Mouse (Mus musculus) forebrain, embryonic 11.5 days (tissue): Measurements from ENCODE around the gene Adat1. TPM values are rescaled to one million over a fixed set of nuclear protein-coding genes. Genes with fewer than 3 reads are reported as not detected.

Experiments used
- ATAC-seq: fragments of 200-750 bp; cut with Nextera tagmentation; replicated peaks from 2 replicates; pipeline ENCODE4 v1.8.0; 2017; ENCODE audit warnings: moderate TSS enrichment; ENCODE audit not compliant: low FRiP score
- DNase-seq: peaks from one replicate; pipeline ENCODE4 v3.0.0-alpha.2; 2017; ENCODE audit warnings: low spot score
- H3K27ac ChIP-seq: fragments of 300-500 bp; sonication (generic); 2 replicates; pipeline ENCODE4 v1.5.1; 2014; ENCODE audit warnings: low read depth, low read length
- H3K27me3 ChIP-seq: fragments of 300-500 bp; sonication (generic); 2 replicates; pipeline ENCODE4 v1.6.1; 2014; ENCODE audit warnings: mild to moderate bottlenecking, low read length, mixed read lengths; ENCODE audit not compliant: control insufficient read depth, insufficient read depth
- H3K36me3 ChIP-seq: fragments of 300-500 bp; sonication (generic); 2 replicates; pipeline ENCODE4 v1.6.1; 2014; ENCODE audit warnings: mild to moderate bottlenecking, low read length, moderate library complexity, mixed read lengths; ENCODE audit not compliant: control insufficient read depth, insufficient read depth
- H3K4me1 ChIP-seq: fragments of 300-500 bp; sonication (generic); replicated peaks from 2 replicates; pipeline ENCODE4 v1.6.1; 2014; ENCODE audit warnings: low read length, mixed read lengths; ENCODE audit not compliant: control insufficient read depth, insufficient read depth
- H3K4me2 ChIP-seq: fragments of 300-500 bp; sonication (generic); 2 replicates; pipeline ENCODE4 v1.6.1; 2014; ENCODE audit warnings: low read depth, mild to moderate bottlenecking, low read length, moderate library complexity, mixed read lengths; ENCODE audit not compliant: severe bottlenecking
- H3K4me3 ChIP-seq: fragments of 300-500 bp; sonication (generic); 2 replicates; pipeline ENCODE4 v1.5.1; 2014; ENCODE audit warnings: low read depth, low read length
- H3K9ac ChIP-seq: fragments of 300-500 bp; sonication (generic); 2 replicates; pipeline ENCODE4 v1.6.1; 2014; ENCODE audit warnings: low read length
- H3K9me3 ChIP-seq: fragments of 300-500 bp; sonication (generic); 2 replicates; pipeline ENCODE4 v1.6.1; 2016; ENCODE audit warnings: low read length, mixed read lengths; ENCODE audit not compliant: control insufficient read depth
- WGBS: fragments of 180-500 bp; shearing (Covaris S2); extraction: QIAGEN DNeasy Blood & Tissue Kit; methylation state at CpG from one replicate; pipeline ENCODE4 v1.1.7; 2014; 5-methylcytosine and 5-hydroxymethylcytosine counted together
- polyA plus RNA-seq: library from polyadenylated mRNA; unstranded; fragments of >200 nt; fragmentation: Nextera tagmentation; extraction: Ambion mirVana; gene quantifications from 2 replicates; pipeline ENCODE4 v1.2.1, GENCODE M21; 2014

Gene Adat1
- polyA plus RNA-seq, 1 experiment from 2014 or later, result 16.4 TPM

- H3K4me1 ChIP-seq, result no peaks in the 10 kb centered on the region
- H3K9me3 ChIP-seq, result no peaks in the 10 kb centered on the region
- no peak overlapping the region for H3K9ac ChIP-seq
- H3K36me3 ChIP-seq, result peaks cover 3% of the 10 kb centered on the region; the same call in 1 of the 2 replicates
- no peak overlapping the region for H3K4me3 ChIP-seq
- no peak overlapping the region for H3K27ac ChIP-seq
- H3K27me3 ChIP-seq, result no peaks in the 10 kb centered on the region
- H3K4me2 ChIP-seq, result no peak overlapping the region
- no peak for ATAC-seq
- WGBS, result 90% methylated on average over 10 of the region's 10 CpGs
- no peak for DNase-seq
Measured at GRCm38 (mm10) chr8:111984511-111984910, 7.6 kb downstream of the Adat1 start.

GRCm38 (mm10) chr8:111982116-111982515, 10.0 kb downstream of the Adat1 start:
- no peak overlapping the region for H3K4me2 ChIP-seq
- WGBS, result 82% methylated on average over 7 of the region's 7 CpGs
- no peaks in the 10 kb centered on the region for H3K27me3 ChIP-seq
- H3K9ac ChIP-seq, result no peak overlapping the region
- no peak overlapping the region for H3K27ac ChIP-seq
- no peak overlapping the region for H3K4me3 ChIP-seq
- DNase-seq (no peak), ATAC-seq (no peak)
- H3K9me3 ChIP-seq, result no peaks in the 10 kb centered on the region
- H3K36me3 ChIP-seq, result no peaks in the 10 kb centered on the region; the same call in 1 of the 2 replicates
- H3K4me1 ChIP-seq, result no peaks in the 10 kb centered on the region

GRCm38 (mm10) chr8:111978147-111978546, 14.0 kb downstream of the Adat1 start:
- DNase-seq (no peak), ATAC-seq (no peak)
- WGBS, result 90% methylated on average over 10 of the region's 10 CpGs

GRCm38 (mm10) chr8:111976326-111976725, 15.8 kb downstream of the Adat1 start:
- 86% methylated on average over 2 of the region's 2 CpGs for WGBS
- no peaks in the 10 kb centered on the region for H3K4me1 ChIP-seq
- H3K27ac ChIP-seq, result no peak overlapping the region
- no peak for ATAC-seq
- no peaks in the 10 kb centered on the region; the same call in 1 of the 2 replicates for H3K9me3 ChIP-seq
- no peak overlapping the region for H3K4me2 ChIP-seq
- no peaks in the 10 kb centered on the region; the same call in 1 of the 2 replicates for H3K36me3 ChIP-seq
- no peaks in the 10 kb centered on the region for H3K27me3 ChIP-seq
- H3K4me3 ChIP-seq, result no peak overlapping the region
- no peak overlapping the region for H3K9ac ChIP-seq
- no peak for DNase-seq

More at GRCm38 (mm10) chr8:111978147-111978546, 14.0 kb downstream of the Adat1 start:
- H3K4me1 ChIP-seq, result no peaks in the 10 kb centered on the region
- no peak overlapping the region for H3K9ac ChIP-seq
- no peak overlapping the region for H3K4me3 ChIP-seq
- no peaks in the 10 kb centered on the region; the same call in 1 of the 2 replicates for H3K9me3 ChIP-seq
- no peak overlapping the region for H3K4me2 ChIP-seq
- H3K27ac ChIP-seq, result no peak overlapping the region
- H3K36me3 ChIP-seq, result no peaks in the 10 kb centered on the region; the same call in 1 of the 2 replicates
- H3K27me3 ChIP-seq, result no peaks in the 10 kb centered on the region

GRCm38 (mm10) chr8:111975706-111976105, 16.4 kb downstream of the Adat1 start:
- Histone ChIP-seq H3K9ac (no peak overlapping the region), H3K27me3 (no peaks in the 10 kb centered on the region), H3K4me1 (no peaks in the 10 kb centered on the region), H3K36me3 (no peaks in the 10 kb centered on the region; the same call in 1 of the 2 replicates), H3K27ac (no peak overlapping the region), H3K9me3 (no peaks in the 10 kb centered on the region; the same call in 1 of the 2 replicates), H3K4me3 (no peak overlapping the region), H3K4me2 (no peak overlapping the region)
- DNase-seq, result no peak
- no peak for ATAC-seq
- WGBS, result 97% methylated on average over 2 of the region's 2 CpGs

- 96% methylated on average over 12 of the region's 12 CpGs for WGBS
- H3K36me3 ChIP-seq, result no peaks in the 10 kb centered on the region; the same call in 1 of the 2 replicates
Measured at GRCm38 (mm10) chr8:111974138-111974537, 18.0 kb downstream of the Adat1 start.

GRCm38 (mm10) chr8:111968991-111969390, 23.1 kb downstream of the Adat1 start:
- H3K9ac ChIP-seq, result no peak overlapping the region
- H3K27ac ChIP-seq, result no peak overlapping the region
- no peaks in the 10 kb centered on the region; the same call in 1 of the 2 replicates for H3K36me3 ChIP-seq
- ATAC-seq, result no peak
- 25% methylated on average over 5 of the region's 5 CpGs for WGBS
- DNase-seq, result no peak
- no peaks in the 10 kb centered on the region for H3K4me1 ChIP-seq
- no peaks in the 10 kb centered on the region for H3K27me3 ChIP-seq
- no peak overlapping the region for H3K4me2 ChIP-seq
- no peaks in the 10 kb centered on the region for H3K9me3 ChIP-seq
- H3K4me3 ChIP-seq, result no peak overlapping the region

More at GRCm38 (mm10) chr8:111974138-111974537, 18.0 kb downstream of the Adat1 start:
- no peaks in the 10 kb centered on the region for H3K27me3 ChIP-seq
- no peak for ATAC-seq
- no peak overlapping the region for H3K4me2 ChIP-seq
- H3K27ac ChIP-seq, result no peak overlapping the region
- H3K9me3 ChIP-seq, result no peaks in the 10 kb centered on the region; the same call in 1 of the 2 replicates
- H3K4me3 ChIP-seq, result no peak overlapping the region
- no peaks in the 10 kb centered on the region for H3K4me1 ChIP-seq
- DNase-seq, result no peak
- no peak overlapping the region for H3K9ac ChIP-seq

- Histone ChIP-seq H3K27ac (no peak overlapping the region), H3K9ac (no peak overlapping the region), H3K4me3 (no peak overlapping the region), H3K36me3 (no peaks in the 10 kb centered on the region; the same call in 1 of the 2 replicates), H3K9me3 (no peaks in the 10 kb centered on the region), H3K4me1 (no peaks in the 10 kb centered on the region), H3K4me2 (no peak overlapping the region), H3K27me3 (no peaks in the 10 kb centered on the region)
- WGBS, result 83% methylated on average over 10 of the region's 10 CpGs
- ATAC-seq (no peak), DNase-seq (no peak)
Measured at GRCm38 (mm10) chr8:111968541-111968940, 23.6 kb downstream of the Adat1 start.

GRCm38 (mm10) chr8:111967246-111967870, 24.7 kb downstream of the Adat1 start:
- ATAC-seq (no peak), DNase-seq (no peak)
- Histone ChIP-seq H3K4me3 (no peak overlapping the region), H3K9ac (no peak overlapping the region), H3K4me2 (no peak overlapping the region), H3K36me3 (no peaks in the 10 kb centered on the region; the same call in 1 of the 2 replicates), H3K4me1 (no peaks in the 10 kb centered on the region), H3K9me3 (no peaks in the 10 kb centered on the region), H3K27ac (no peak overlapping the region), H3K27me3 (no peaks in the 10 kb centered on the region)
- WGBS, result 84% methylated on average over 5 of the region's 5 CpGs
